Mouse (Mus musculus) kidney, adult 2 months (tissue): ENCODE results near the gene Tada2a.

Experiments
- CTCF ChIP-seq: fragments of 200-500 bp; conservative IDR thresholded peaks from 2 replicates; pipeline ENCODE4 v1.5.1; 2011; ENCODE audit warnings: low read depth, mild to moderate bottlenecking, control low read depth, low read length, moderate library complexity, mixed read lengths; ENCODE audit not compliant: insufficient read depth, insufficient read length
- POLR2A ChIP-seq: fragments of 200-500 bp; IDR thresholded peaks from one replicate; pipeline ENCODE4 v1.6.1; 2011; ENCODE audit warnings: low read depth, low read length, control low read depth

- TF ChIP-seq CTCF (no peak), POLR2A (no peak)
These were observed 67.5 kb downstream of the Tada2a start for GRCm38 (mm10) chr11:84061881-84062280.
